Mouse (Mus musculus): Measurements from ENCODE around the gene Tff2. TPM values are rescaled to one million over a fixed set of nuclear protein-coding genes. Genes with fewer than 3 reads are reported as not detected.

Gene Tff2
- polyA plus RNA-seq, 1 experiment = not detected

DNA sequence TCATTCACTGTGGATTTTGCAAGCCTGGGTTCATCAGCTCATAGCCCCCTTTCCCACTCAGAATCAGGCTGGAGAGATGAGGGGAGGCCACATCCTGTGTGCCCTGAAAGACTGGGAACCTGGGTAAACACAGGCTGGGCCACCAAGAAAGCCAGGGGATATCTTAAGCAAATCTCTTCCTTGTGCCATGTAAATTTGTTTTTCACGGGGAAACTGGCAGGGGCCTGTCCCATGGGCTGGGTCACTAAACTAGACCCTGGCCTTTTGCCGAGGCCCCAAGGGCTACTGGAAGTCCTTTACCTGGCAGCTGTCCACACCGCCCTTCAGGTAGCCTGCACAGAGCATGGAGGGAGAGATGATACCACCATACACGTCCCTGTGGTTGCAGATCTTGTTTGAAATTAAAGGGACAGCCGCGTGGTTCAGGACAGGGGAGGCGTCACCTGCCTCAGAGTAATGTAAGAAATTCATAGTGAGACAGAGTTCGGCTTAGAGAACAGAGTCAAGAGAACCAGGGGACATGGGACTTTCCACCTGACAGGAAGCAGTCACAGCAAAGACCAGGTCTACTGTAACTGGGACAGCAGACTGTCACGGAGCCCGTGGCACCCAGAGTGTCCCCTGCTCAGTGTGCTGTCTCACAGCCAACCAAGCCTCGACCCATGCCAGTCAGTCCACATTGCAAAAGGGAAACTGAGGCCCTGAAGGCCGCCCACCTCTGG, 40.3 kb upstream of the Tff2 start:
- Histone ChIP-seq H3K4me3 (ENCODE audit: low read depth, low read length) (no peak overlapping the region), H3K36me3 (ENCODE audit: control insufficient read depth, insufficient read depth, low read length, poor library complexity, severe bottlenecking) (no peaks in the 10 kb centered on the region), H3K27me3 (ENCODE audit: control insufficient read depth, insufficient read depth, low read length, poor library complexity, severe bottlenecking) (no peaks in the 10 kb centered on the region), H3K9ac (ENCODE audit: low read depth, poor library complexity, severe bottlenecking) (no peak overlapping the region), H3K4me1 (ENCODE audit: control insufficient read depth, insufficient read depth, low read length) (peaks cover 2% of the 10 kb centered on the region), H3K9me3 (replicated peaks; ENCODE audit: control insufficient read depth, insufficient read depth, low read length, poor library complexity, severe bottlenecking) (no peaks in the 10 kb centered on the region), H3K27ac (ENCODE audit: insufficient read depth, low read length) (no peak overlapping the region)
- TF ChIP-seq POLR2A (IDR thresholded peaks at IDR 0.05; ENCODE audit: insufficient read depth, low read length) = no peak
- no peak for TF ChIP-seq CTCF (IDR thresholded peaks at IDR 0.05; ENCODE audit: low read depth, low read length)
- TF ChIP-seq EP300 (IDR thresholded peaks at IDR 0.05; ENCODE audit: insufficient read depth, low read depth, low read length) = no peak

DNA sequence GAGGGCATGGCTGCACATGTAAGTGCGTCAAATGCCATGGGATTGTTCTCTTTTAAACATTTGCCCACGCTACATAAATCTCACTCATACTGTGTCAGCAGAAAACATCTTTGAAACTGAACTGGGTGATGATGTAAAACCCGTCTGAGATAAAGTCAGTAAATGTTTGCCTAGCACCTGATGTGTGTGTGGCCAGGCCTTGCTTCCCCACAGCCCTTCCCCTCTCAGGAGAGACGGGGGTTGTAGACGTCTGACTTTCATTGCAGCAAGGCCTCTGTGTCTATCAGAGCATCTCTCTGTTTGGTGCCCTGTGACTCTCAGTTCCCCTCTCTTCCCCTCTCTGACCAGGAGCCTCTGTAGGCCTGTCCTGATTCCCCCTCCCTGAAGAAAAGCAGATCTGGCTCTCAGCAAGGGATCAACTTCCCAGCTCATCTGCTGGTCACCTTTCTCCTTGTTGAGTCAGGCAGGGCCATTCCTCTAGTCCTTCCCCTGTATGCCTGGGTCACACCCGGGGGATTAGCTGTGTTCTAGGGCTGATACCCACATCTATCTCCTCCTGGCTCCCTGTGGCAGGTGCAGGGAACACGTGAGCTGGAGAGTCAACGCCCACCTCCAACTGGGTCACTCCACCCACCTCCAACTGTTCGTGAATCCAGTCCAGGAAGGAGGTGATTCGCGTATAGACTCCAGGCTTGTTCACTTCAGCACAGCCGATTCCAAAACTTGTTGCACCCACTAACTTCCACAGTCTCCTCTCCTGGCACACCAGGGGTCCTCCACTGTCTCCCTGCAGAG, 39.3 kb upstream of the Tff2 start:
- H3K9me3 ChIP-seq (replicated peaks; ENCODE audit: control insufficient read depth, insufficient read depth, low read length, poor library complexity, severe bottlenecking) = no peaks in the 10 kb centered on the region
- no peak overlapping the region for H3K4me3 ChIP-seq (ENCODE audit: low read depth, low read length)
- TF ChIP-seq EP300 (IDR thresholded peaks at IDR 0.05; ENCODE audit: insufficient read depth, low read depth, low read length) (no peak), CTCF (IDR thresholded peaks at IDR 0.05; ENCODE audit: low read depth, low read length) (no peak), POLR2A (IDR thresholded peaks at IDR 0.05; ENCODE audit: insufficient read depth, low read length) (no peak)
- H3K27me3 ChIP-seq (ENCODE audit: control insufficient read depth, insufficient read depth, low read length, poor library complexity, severe bottlenecking) = no peaks in the 10 kb centered on the region
- no peak overlapping the region for H3K27ac ChIP-seq (ENCODE audit: insufficient read depth, low read length)
- no peak overlapping the region for H3K9ac ChIP-seq (ENCODE audit: low read depth, poor library complexity, severe bottlenecking)
- no peaks in the 10 kb centered on the region for H3K36me3 ChIP-seq (ENCODE audit: control insufficient read depth, insufficient read depth, low read length, poor library complexity, severe bottlenecking)
- peaks cover 2% of the 10 kb centered on the region for H3K4me1 ChIP-seq (ENCODE audit: control insufficient read depth, insufficient read depth, low read length)

GRCm38 (mm10) chr17:31181490-31181889, 37.4 kb upstream of the Tff2 start:
- Histone ChIP-seq H3K27me3 (ENCODE audit: control insufficient read depth, insufficient read depth, low read length, poor library complexity, severe bottlenecking) (no peaks in the 10 kb centered on the region), H3K9ac (ENCODE audit: low read depth, poor library complexity, severe bottlenecking) (no peak overlapping the region), H3K4me3 (ENCODE audit: low read depth, low read length) (no peak overlapping the region), H3K27ac (ENCODE audit: insufficient read depth, low read length) (no peak overlapping the region), H3K4me1 (ENCODE audit: control insufficient read depth, insufficient read depth, low read length) (peaks cover 2% of the 10 kb centered on the region), H3K36me3 (ENCODE audit: control insufficient read depth, insufficient read depth, low read length, poor library complexity, severe bottlenecking) (no peaks in the 10 kb centered on the region), H3K9me3 (replicated peaks; ENCODE audit: control insufficient read depth, insufficient read depth, low read length, poor library complexity, severe bottlenecking) (no peaks in the 10 kb centered on the region)
- TF ChIP-seq POLR2A (IDR thresholded peaks at IDR 0.05; ENCODE audit: insufficient read depth, low read length) (no peak), EP300 (IDR thresholded peaks at IDR 0.05; ENCODE audit: insufficient read depth, low read depth, low read length) (no peak), CTCF (IDR thresholded peaks at IDR 0.05; ENCODE audit: low read depth, low read length) (no peak)

DNA sequence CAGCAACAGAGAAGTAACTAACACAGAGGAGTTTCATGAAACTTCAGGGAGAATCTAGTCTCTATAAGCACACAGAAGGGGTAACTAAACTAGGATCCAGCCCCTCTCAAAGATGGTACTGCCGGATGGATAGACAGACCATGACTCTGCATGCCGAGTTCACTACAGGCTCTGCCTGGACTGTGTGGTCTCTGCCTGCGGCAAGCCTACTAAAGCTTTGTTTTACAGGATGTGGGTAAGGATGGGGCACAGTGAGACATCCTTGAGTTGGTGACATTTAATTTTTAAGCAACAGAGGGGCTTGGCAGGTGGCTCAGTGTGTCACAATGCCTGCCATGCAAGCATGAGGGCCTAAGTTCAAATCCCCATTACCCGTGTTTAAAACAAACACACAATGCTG, 32.2 kb upstream of the Tff2 start:
- no peaks in the 10 kb centered on the region for H3K9me3 ChIP-seq (replicated peaks; ENCODE audit: control insufficient read depth, insufficient read depth, low read length, poor library complexity, severe bottlenecking)
- no peaks in the 10 kb centered on the region for H3K4me1 ChIP-seq (ENCODE audit: control insufficient read depth, insufficient read depth, low read length)
- no peak overlapping the region for H3K4me3 ChIP-seq (ENCODE audit: low read depth, low read length)
- H3K27ac ChIP-seq (ENCODE audit: insufficient read depth, low read length) = no peak overlapping the region
- no peaks in the 10 kb centered on the region for H3K27me3 ChIP-seq (ENCODE audit: control insufficient read depth, insufficient read depth, low read length, poor library complexity, severe bottlenecking)
- H3K9ac ChIP-seq (ENCODE audit: low read depth, poor library complexity, severe bottlenecking) = no peak overlapping the region
- H3K36me3 ChIP-seq (ENCODE audit: control insufficient read depth, insufficient read depth, low read length, poor library complexity, severe bottlenecking) = no peaks in the 10 kb centered on the region
- TF ChIP-seq POLR2A (IDR thresholded peaks at IDR 0.05; ENCODE audit: insufficient read depth, low read length) = no peak
- no peak for TF ChIP-seq CTCF (IDR thresholded peaks at IDR 0.05; ENCODE audit: low read depth, low read length)
- no peak for TF ChIP-seq EP300 (IDR thresholded peaks at IDR 0.05; ENCODE audit: insufficient read depth, low read depth, low read length)

- Histone ChIP-seq H3K36me3 (ENCODE audit: control insufficient read depth, insufficient read depth, low read length, poor library complexity, severe bottlenecking) (no peaks in the 10 kb centered on the region), H3K4me3 (ENCODE audit: low read depth, low read length) (no peak overlapping the region), H3K27me3 (ENCODE audit: control insufficient read depth, insufficient read depth, low read length, poor library complexity, severe bottlenecking) (no peaks in the 10 kb centered on the region), H3K4me1 (ENCODE audit: control insufficient read depth, insufficient read depth, low read length) (no peaks in the 10 kb centered on the region), H3K27ac (ENCODE audit: insufficient read depth, low read length) (no peak overlapping the region), H3K9me3 (replicated peaks; ENCODE audit: control insufficient read depth, insufficient read depth, low read length, poor library complexity, severe bottlenecking) (no peaks in the 10 kb centered on the region), H3K9ac (ENCODE audit: low read depth, poor library complexity, severe bottlenecking) (no peak overlapping the region)
- TF ChIP-seq CTCF (IDR thresholded peaks at IDR 0.05; ENCODE audit: low read depth, low read length) = no peak
- no peak for TF ChIP-seq EP300 (IDR thresholded peaks at IDR 0.05; ENCODE audit: insufficient read depth, low read depth, low read length)
- TF ChIP-seq POLR2A (IDR thresholded peaks at IDR 0.05; ENCODE audit: insufficient read depth, low read length) = no peak
Observed at GRCm38 (mm10) chr17:31169796-31170195, 25.7 kb upstream of the Tff2 start.

- no peaks in the 10 kb centered on the region for H3K27me3 ChIP-seq (ENCODE audit: control insufficient read depth, insufficient read depth, low read length, poor library complexity, severe bottlenecking)
- no peak within 1 kb of the TSS for H3K9ac ChIP-seq (ENCODE audit: low read depth, poor library complexity, severe bottlenecking)
- H3K4me1 ChIP-seq (ENCODE audit: control insufficient read depth, insufficient read depth, low read length) = no peaks in the 10 kb centered on the region
- no peak within 1 kb of the TSS for H3K4me3 ChIP-seq (ENCODE audit: low read depth, low read length)
- H3K36me3 ChIP-seq (ENCODE audit: control insufficient read depth, insufficient read depth, low read length, poor library complexity, severe bottlenecking) = no peaks in the 10 kb centered on the region
- TF ChIP-seq CTCF (IDR thresholded peaks at IDR 0.05; ENCODE audit: low read depth, low read length) = no peak
- TF ChIP-seq POLR2A (IDR thresholded peaks at IDR 0.05; ENCODE audit: insufficient read depth, low read length) = no peak
- TF ChIP-seq EP300 (IDR thresholded peaks at IDR 0.05; ENCODE audit: insufficient read depth, low read depth, low read length) = no peak
- no peak within 1 kb of the TSS for H3K27ac ChIP-seq (ENCODE audit: insufficient read depth, low read length)
- H3K9me3 ChIP-seq (replicated peaks; ENCODE audit: control insufficient read depth, insufficient read depth, low read length, poor library complexity, severe bottlenecking) = no peaks in the 10 kb centered on the region
Observed at GRCm38 (mm10) chr17:31165127-31165526, 21.0 kb upstream of the Tff2 start, which contains the start of gene Tff1. Gene Tff1, minus strand, starts transcription at chr17:31165277.
